Mouse (Mus musculus): ENCODE measurements around the gene Gas6. TPM values are rescaled to one million over a fixed set of nuclear protein-coding genes. Genes with fewer than 3 reads are reported as not detected.

Gene Gas6
- polyA plus RNA-seq, 1 experiment from 2014 or later = 20.8 TPM

Other genes starting within 250 kb of the Gas6 start
- gene Adprhl1, start 240.3 kb downstream of the Gas6 start, polyA plus RNA-seq (2016; fragmentation: Nextera tagmentation; extraction: Ambion mirVana) = 0.25 and 0.40 TPM in 2 replicates
- 30.6 and 32.4 TPM in 2 replicates for gene Dcun1d2, start 206.4 kb downstream of the Gas6 start, polyA plus RNA-seq (2016; fragmentation: Nextera tagmentation; extraction: Ambion mirVana)
- gene Tmco3, start 206.3 kb downstream of the Gas6 start, polyA plus RNA-seq (2016; fragmentation: Nextera tagmentation; extraction: Ambion mirVana) = 49.5 and 59.4 TPM in 2 replicates
- gene Tfdp1, start 155.7 kb downstream of the Gas6 start, polyA plus RNA-seq (2016; fragmentation: Nextera tagmentation; extraction: Ambion mirVana) = 144 and 147 TPM in 2 replicates
- gene Atp4b, start 97.7 kb downstream of the Gas6 start, polyA plus RNA-seq (2016; fragmentation: Nextera tagmentation; extraction: Ambion mirVana) = not detected in 2 replicates
- gene Grk1, start 89.4 kb downstream of the Gas6 start, polyA plus RNA-seq (2016; fragmentation: Nextera tagmentation; extraction: Ambion mirVana) = 0.03 TPM in 1 of 2 replicates, not detected in the other
- gene Tmem255b, start 59.3 kb downstream of the Gas6 start, polyA plus RNA-seq (2016; fragmentation: Nextera tagmentation; extraction: Ambion mirVana) = 0.52 TPM in 2 replicates
- gene 1700029H14Rik, start 68.0 kb upstream of the Gas6 start, polyA plus RNA-seq (2016; fragmentation: Nextera tagmentation; extraction: Ambion mirVana) = not detected in 2 replicates
- gene Rasa3, start 183.1 kb upstream of the Gas6 start, polyA plus RNA-seq (2016; fragmentation: Nextera tagmentation; extraction: Ambion mirVana) = 30.0 and 31.4 TPM in 2 replicates
- gene Cfap97d2, start 211.4 kb upstream of the Gas6 start, polyA plus RNA-seq (2016; fragmentation: Nextera tagmentation; extraction: Ambion mirVana) = 2.3 and 2.6 TPM in 2 replicates

All from hindbrain, embryonic 12.5 days (tissue).